Mouse (Mus musculus): ENCODE data around the gene Mgat4e. TPM values are rescaled to one million over a fixed set of nuclear protein-coding genes. Genes with fewer than 3 reads are reported as not detected.

The Mgat4e gene
- not detected in 2 replicates for polyA plus RNA-seq (2012; ENCODE audit: low replicate concordance)

DNA sequence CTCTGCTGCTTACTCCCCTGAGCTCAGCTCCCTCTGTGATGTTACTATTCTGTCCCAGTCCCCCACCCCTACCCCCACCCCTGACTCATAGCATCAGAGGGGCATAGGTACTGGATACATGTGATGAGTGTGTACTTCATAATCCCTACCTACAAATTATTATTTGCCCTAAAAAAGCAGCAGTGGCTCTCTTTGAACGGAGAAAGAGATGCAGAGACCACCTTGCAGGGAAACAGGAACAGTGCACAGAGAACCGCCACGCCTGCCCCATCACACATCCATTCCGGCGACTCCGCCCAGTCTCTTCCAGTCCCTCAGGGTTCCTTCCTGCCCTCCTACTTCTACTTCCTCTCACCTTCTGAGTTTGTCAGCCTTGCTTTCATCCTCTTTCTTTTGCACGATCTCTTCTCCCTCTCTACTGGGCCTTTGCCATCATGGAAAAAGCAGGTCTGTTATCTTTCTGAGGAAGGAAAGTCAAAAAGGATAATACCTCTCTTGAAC lies at the start of gene Mgat4e:
Gene Mgat4e, minus strand, starts transcription at position 51 of the 501 bp plus-strand sequence.

DNA sequence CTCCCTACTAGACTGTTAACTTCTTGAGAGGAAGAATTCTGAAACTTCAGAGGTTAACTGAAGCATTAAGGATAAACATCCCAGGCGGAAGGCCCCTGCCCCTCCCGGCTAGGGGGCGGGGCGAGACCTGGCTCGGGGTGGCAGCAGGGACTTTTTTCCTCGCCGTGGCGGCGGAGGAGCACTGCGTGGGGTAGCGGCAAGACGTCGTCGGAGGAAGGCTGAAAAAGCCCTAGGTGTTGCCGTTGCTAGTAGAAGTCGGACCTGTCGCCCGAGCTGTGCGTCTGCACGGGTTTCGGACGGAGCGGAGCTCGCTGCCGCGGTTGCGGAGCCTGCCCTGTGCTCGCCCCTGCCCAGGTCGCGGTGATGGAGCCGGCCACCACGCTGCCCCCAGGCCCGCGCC lies 10.5 kb upstream of the Mgat4e start, which contains the start of gene Kdm5b:
Gene Kdm5b, plus strand, starts transcription at position 196 of the 400 bp plus-strand sequence.

DNA sequence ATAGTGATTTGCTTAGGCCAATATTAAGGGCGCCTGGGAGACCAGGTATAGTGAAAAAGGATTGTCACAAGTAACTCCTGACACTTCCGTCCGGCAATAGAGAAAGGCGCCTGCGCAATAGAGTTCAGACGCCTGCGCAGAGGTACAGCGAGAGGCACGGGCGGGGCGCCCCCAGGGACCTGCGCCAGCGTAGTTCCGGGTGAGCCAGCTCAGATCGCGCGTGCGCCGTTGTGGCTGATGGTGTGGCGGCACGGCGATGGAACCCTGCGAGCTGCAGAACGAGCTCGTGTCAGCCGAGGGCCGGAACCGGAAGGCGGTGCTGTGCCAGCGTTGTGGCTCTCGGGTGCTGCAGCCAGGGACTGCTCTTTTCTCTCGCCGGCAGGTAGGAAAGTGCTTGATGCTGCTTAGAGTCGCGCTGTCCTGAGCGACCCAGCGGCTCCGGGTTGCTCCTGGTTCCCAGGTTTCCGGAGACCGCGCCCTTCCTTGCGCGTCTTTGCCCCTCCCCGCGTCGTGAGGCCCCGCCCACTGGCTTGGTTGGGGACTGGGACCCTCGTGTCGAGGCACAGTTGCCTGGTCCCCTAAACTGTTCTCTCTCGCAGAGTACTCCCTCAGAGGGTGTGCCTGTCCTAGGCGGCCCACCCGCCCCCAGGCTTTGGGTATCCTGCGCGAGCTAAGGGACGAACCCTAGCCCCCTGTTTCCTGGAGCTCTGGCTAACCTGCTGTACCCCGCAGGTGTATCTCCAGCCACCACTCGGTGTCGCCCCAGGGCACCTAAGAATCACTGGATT lies 54.9 kb downstream of the Mgat4e start, which contains the start of gene Rabif:
Gene Rabif, plus strand, starts transcription at position 221 of the 788 bp plus-strand sequence.

Other genes starting within 250 kb of the Mgat4e start
- gene Ppfia4, start 216.8 kb downstream of the Mgat4e start, polyA plus RNA-seq (2012; ENCODE audit: low replicate concordance) = 16.4 and 17.5 TPM in 2 replicates
- 16.0 and 26.1 TPM in 2 replicates for gene Tmem183a, start 187.7 kb downstream of the Mgat4e start, polyA plus RNA-seq (2012; ENCODE audit: low replicate concordance)
- gene 4933406M09Rik, start 163.7 kb downstream of the Mgat4e start, polyA plus RNA-seq (2012; ENCODE audit: low replicate concordance) = not detected in 2 replicates
- 16.2 and 24.8 TPM in 2 replicates for gene Cyb5r1, start 144.1 kb downstream of the Mgat4e start, polyA plus RNA-seq (2012; ENCODE audit: low replicate concordance)
- gene Adipor1, start 134.3 kb downstream of the Mgat4e start, polyA plus RNA-seq (2012; ENCODE audit: low replicate concordance) = 75.8 and 107 TPM in 2 replicates
- 4.6 and 12.8 TPM in 2 replicates for gene Klhl12, start 94.2 kb downstream of the Mgat4e start, polyA plus RNA-seq (2012; ENCODE audit: low replicate concordance)
- gene Rabif, start 55.0 kb downstream of the Mgat4e start, polyA plus RNA-seq (2012; ENCODE audit: low replicate concordance) = 7.8 and 10.0 TPM in 2 replicates
- gene Kdm5b, start 10.5 kb upstream of the Mgat4e start, polyA plus RNA-seq (2012; ENCODE audit: low replicate concordance) = 9.7 and 15.2 TPM in 2 replicates
- gene Syt2, start 97.0 kb upstream of the Mgat4e start, polyA plus RNA-seq (2012; ENCODE audit: low replicate concordance) = not detected in 2 replicates